Mouse (Mus musculus): ENCODE data around the gene R3hdml. TPM values are rescaled to one million over a fixed set of nuclear protein-coding genes. Genes with fewer than 3 reads are reported as not detected.

Gene R3hdml
- polyA plus RNA-seq, 1 experiment from 2014 or later: 0.39 TPM

DNA sequence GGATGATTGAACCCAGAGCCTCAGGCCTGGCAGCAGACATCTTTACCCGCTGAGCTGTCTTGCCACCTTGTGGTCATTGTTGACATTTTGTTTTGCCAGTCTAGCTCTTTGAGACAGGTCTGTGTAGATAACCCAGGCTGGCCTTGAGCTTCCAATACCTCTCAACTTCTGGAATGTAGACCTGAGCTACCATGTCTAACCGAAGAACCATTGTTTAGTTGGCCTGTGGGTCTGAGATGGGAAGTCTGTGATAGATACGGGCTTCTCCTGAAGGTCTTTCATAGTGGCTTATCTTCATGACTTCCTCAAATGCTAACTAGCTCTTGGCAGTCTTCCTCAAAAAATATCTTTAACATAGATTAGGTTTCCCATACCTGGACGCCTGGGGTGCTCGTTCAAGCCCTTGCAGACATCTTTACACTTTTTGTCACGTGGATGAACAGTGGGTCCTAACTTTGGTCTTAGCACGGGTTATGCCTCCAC is 33.7 kb downstream of the R3hdml start:
- Histone ChIP-seq H3K27ac (ENCODE audit: low read length) (no peak overlapping the region), H3K9me3 (replicated peaks; ENCODE audit: control insufficient read depth, low read length, poor library complexity, severe bottlenecking) (no peaks in the 10 kb centered on the region), H3K4me2 (ENCODE audit: low read length) (no peak overlapping the region), H3K27me3 (ENCODE audit: control insufficient read depth, insufficient read depth, low read depth, low read length) (no peaks in the 10 kb centered on the region), H3K4me1 (ENCODE audit: control insufficient read depth, insufficient read depth, low read length) (no peaks in the 10 kb centered on the region), H3K9ac (ENCODE audit: low read depth, low read length) (no peak overlapping the region), H3K36me3 (ENCODE audit: control insufficient read depth, insufficient read depth, low read length) (no peaks in the 10 kb centered on the region), H3K4me3 (ENCODE audit: low read depth, low read length) (no peak overlapping the region)
- WGBS: 88% methylated on average over 7 of the region's 7 CpGs
- no peak for ATAC-seq

DNA sequence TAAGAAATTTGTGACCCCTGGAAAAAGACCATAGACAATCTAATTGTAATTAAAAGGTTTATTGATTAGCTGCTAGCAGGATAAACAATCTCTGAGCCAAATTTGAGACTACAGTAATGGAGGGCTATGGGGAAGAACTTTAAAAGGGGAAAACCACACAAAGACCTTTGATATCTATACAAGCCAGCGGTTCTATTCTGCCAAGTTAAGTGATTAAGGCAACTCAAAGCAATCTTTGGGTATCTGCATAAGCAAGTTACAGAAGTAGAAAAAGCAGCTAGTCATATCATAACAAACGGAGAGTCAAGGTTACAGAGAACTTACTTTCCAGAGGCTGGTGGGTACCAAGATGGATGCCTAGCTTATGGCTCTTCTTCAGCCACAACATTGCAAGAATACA is 35.4 kb downstream of the R3hdml start:
- no peak overlapping the region for H3K4me3 ChIP-seq (ENCODE audit: low read depth, low read length)
- no peak overlapping the region for H3K4me2 ChIP-seq (ENCODE audit: low read length)
- H3K27ac ChIP-seq (ENCODE audit: low read length): no peak overlapping the region
- H3K36me3 ChIP-seq (ENCODE audit: control insufficient read depth, insufficient read depth, low read length): no peaks in the 10 kb centered on the region
- no peak overlapping the region for H3K9ac ChIP-seq (ENCODE audit: low read depth, low read length)
- H3K4me1 ChIP-seq (ENCODE audit: control insufficient read depth, insufficient read depth, low read length): no peaks in the 10 kb centered on the region
- H3K27me3 ChIP-seq (ENCODE audit: control insufficient read depth, insufficient read depth, low read depth, low read length): no peaks in the 10 kb centered on the region
- no peaks in the 10 kb centered on the region for H3K9me3 ChIP-seq (replicated peaks; ENCODE audit: control insufficient read depth, low read length, poor library complexity, severe bottlenecking)
- whole genome bisulfite sequencing: 91% methylated on average over 2 of the region's 2 CpGs
- no peak for ATAC-seq

DNA sequence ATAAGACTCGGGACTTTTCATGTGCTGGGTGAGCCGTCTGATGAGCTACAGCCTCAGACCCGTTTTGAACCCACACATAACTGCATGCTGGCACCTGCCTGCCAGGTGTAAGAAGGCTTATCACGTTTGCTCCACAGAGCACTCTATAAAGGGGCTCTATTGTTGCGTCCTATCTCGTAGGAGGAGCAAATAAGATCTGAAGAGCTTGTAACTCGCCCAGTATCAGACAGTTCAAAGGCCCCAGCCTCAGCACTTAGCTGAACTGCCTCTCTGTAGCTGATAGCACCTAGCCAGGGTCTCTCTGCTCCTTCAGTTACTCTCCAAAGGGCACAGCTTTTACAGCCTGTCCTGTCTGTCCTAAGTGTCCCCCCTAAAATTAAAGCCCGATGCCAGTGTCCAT is 38.3 kb downstream of the R3hdml start:
- H3K9me3 ChIP-seq (replicated peaks; ENCODE audit: control insufficient read depth, low read length, poor library complexity, severe bottlenecking): no peaks in the 10 kb centered on the region

GRCm38 (mm10) chr2:163531917-163532316 is 39.8 kb downstream of the R3hdml start:
- Histone ChIP-seq H3K27me3 (ENCODE audit: control insufficient read depth, insufficient read depth, low read depth, low read length) (no peaks in the 10 kb centered on the region), H3K4me3 (ENCODE audit: low read depth, low read length) (no peak overlapping the region), H3K4me1 (ENCODE audit: control insufficient read depth, insufficient read depth, low read length) (peaks cover 4% of the 10 kb centered on the region; the same call in 1 of the 2 replicates), H3K4me2 (ENCODE audit: low read length) (no peak overlapping the region), H3K9me3 (replicated peaks; ENCODE audit: control insufficient read depth, low read length, poor library complexity, severe bottlenecking) (no peaks in the 10 kb centered on the region), H3K27ac (ENCODE audit: low read length) (no peak overlapping the region), H3K9ac (ENCODE audit: low read depth, low read length) (no peak overlapping the region), H3K36me3 (ENCODE audit: control insufficient read depth, insufficient read depth, low read length) (no peaks in the 10 kb centered on the region)
- WGBS: 11% methylated on average over 9 of the region's 9 CpGs
- ATAC-seq: no peak

More for the DNA sequence above, 38.3 kb downstream of the R3hdml start:
- Histone ChIP-seq H3K27ac (ENCODE audit: low read length) (no peak overlapping the region), H3K36me3 (ENCODE audit: control insufficient read depth, insufficient read depth, low read length) (no peaks in the 10 kb centered on the region), H3K27me3 (ENCODE audit: control insufficient read depth, insufficient read depth, low read depth, low read length) (no peaks in the 10 kb centered on the region), H3K4me1 (ENCODE audit: control insufficient read depth, insufficient read depth, low read length) (peaks cover 4% of the 10 kb centered on the region; the same call in 1 of the 2 replicates), H3K9ac (ENCODE audit: low read depth, low read length) (no peak overlapping the region), H3K4me2 (ENCODE audit: low read length) (no peak overlapping the region), H3K4me3 (ENCODE audit: low read depth, low read length) (no peak overlapping the region)
- WGBS: 68% methylated on average over 8 of the region's 8 CpGs
- ATAC-seq: no peak

DNA sequence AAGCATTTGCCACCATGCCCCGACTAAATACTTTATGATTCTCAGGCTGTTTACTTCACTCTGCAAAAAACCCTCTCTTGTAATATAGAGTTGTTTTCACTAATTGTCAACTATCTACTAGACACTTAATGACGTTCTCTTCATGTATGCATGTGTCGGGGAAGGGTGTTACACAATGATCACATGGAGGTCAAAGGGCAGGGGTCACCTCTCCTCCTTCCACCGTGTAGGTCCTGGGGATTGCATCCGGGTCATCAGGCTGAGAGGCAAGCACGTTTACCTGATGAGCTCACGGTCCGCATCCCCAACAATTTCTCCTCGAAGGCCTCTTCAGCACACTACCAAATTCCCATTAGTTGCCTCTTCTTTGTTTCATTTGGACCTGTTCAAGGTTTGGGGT is 41.1 kb downstream of the R3hdml start:
- Histone ChIP-seq H3K4me3 (ENCODE audit: low read depth, low read length) (no peak overlapping the region), H3K27me3 (ENCODE audit: control insufficient read depth, insufficient read depth, low read depth, low read length) (no peaks in the 10 kb centered on the region), H3K4me2 (ENCODE audit: low read length) (no peak overlapping the region), H3K9me3 (replicated peaks; ENCODE audit: control insufficient read depth, low read length, poor library complexity, severe bottlenecking) (no peaks in the 10 kb centered on the region), H3K36me3 (ENCODE audit: control insufficient read depth, insufficient read depth, low read length) (no peaks in the 10 kb centered on the region), H3K4me1 (ENCODE audit: control insufficient read depth, insufficient read depth, low read length) (peaks cover 4% of the 10 kb centered on the region; the same call in 1 of the 2 replicates), H3K9ac (ENCODE audit: low read depth, low read length) (no peak overlapping the region), H3K27ac (ENCODE audit: low read length) (no peak overlapping the region)
- 91% methylated on average over 9 of the region's 9 CpGs for WGBS
- no peak for ATAC-seq

- no peaks in the 10 kb centered on the region for H3K9me3 ChIP-seq (replicated peaks; ENCODE audit: control insufficient read depth, low read length, poor library complexity, severe bottlenecking)
- peaks cover 4% of the 10 kb centered on the region; the same call in 1 of the 2 replicates for H3K4me1 ChIP-seq (ENCODE audit: control insufficient read depth, insufficient read depth, low read length)
- peak; percentile 85 for ATAC-seq
- no peak overlapping the region for H3K27ac ChIP-seq (ENCODE audit: low read length)
- no peaks in the 10 kb centered on the region for H3K36me3 ChIP-seq (ENCODE audit: control insufficient read depth, insufficient read depth, low read length)
- H3K4me3 ChIP-seq (ENCODE audit: low read depth, low read length): peak overlapping the region; percentile 38
- H3K4me2 ChIP-seq (ENCODE audit: low read length): peak overlapping the region; percentile 89
- H3K27me3 ChIP-seq (ENCODE audit: control insufficient read depth, insufficient read depth, low read depth, low read length): no peaks in the 10 kb centered on the region
- 9% methylated on average over 22 of the region's 22 CpGs for WGBS
- H3K9ac ChIP-seq (ENCODE audit: low read depth, low read length): peak overlapping the region; percentile 76
These were observed 42.9 kb downstream of the R3hdml start for GRCm38 (mm10) chr2:163534958-163535524.

DNA sequence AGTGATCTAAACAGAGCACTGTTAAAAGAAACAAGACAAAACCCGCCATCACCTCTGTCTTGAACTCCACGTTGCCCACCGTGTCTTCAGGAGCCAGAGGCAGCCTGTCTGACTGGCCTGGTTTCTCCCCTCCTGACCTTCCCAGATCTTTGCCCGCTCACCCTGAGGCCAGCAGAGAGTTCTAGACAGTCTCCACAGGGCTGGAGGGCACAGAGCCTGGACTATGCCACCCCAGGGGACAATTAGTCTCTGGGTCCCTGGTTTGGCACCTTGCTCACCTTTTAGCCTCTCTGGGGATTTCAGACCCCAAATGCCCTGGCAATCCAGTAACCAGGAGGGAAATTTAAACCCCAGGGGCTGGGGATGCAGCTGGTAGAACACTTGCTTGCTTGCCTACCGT is 45.3 kb downstream of the R3hdml start:
- H3K27ac ChIP-seq (ENCODE audit: low read length): no peak overlapping the region
- ATAC-seq: no peak
- no peaks in the 10 kb centered on the region for H3K36me3 ChIP-seq (ENCODE audit: control insufficient read depth, insufficient read depth, low read length)
- no peaks in the 10 kb centered on the region for H3K9me3 ChIP-seq (replicated peaks; ENCODE audit: control insufficient read depth, low read length, poor library complexity, severe bottlenecking)
- no peak overlapping the region for H3K4me2 ChIP-seq (ENCODE audit: low read length)
- 85% methylated on average over 5 of the region's 5 CpGs for WGBS
- no peak overlapping the region for H3K4me3 ChIP-seq (ENCODE audit: low read depth, low read length)
- H3K4me1 ChIP-seq (ENCODE audit: control insufficient read depth, insufficient read depth, low read length): peaks cover 4% of the 10 kb centered on the region; the same call in 1 of the 2 replicates
- no peaks in the 10 kb centered on the region for H3K27me3 ChIP-seq (ENCODE audit: control insufficient read depth, insufficient read depth, low read depth, low read length)
- H3K9ac ChIP-seq (ENCODE audit: low read depth, low read length): no peak overlapping the region

DNA sequence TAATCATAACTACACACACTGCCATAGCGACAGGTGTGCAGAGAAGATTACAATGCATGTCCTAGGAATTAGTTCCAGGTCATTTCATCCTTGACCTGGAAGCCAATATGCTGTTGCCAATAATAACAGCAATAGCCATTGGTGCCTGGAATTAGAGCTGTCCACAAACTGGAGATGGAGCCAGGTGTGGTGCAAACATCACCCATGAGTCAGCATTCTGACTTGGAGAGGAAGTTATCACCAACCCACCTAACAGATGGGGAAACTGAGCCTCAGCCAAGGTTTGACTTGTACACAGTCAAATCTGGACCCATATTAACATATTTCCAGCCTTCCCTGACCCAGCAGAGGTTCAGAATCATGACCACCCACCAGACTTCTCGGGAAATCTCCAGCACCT is 46.3 kb downstream of the R3hdml start:
- H3K9ac ChIP-seq (ENCODE audit: low read depth, low read length): no peak overlapping the region
- no peak for ATAC-seq
- no peaks in the 10 kb centered on the region for H3K9me3 ChIP-seq (replicated peaks; ENCODE audit: control insufficient read depth, low read length, poor library complexity, severe bottlenecking)
- H3K4me2 ChIP-seq (ENCODE audit: low read length): no peak overlapping the region
- H3K4me3 ChIP-seq (ENCODE audit: low read depth, low read length): no peak overlapping the region
- WGBS: 80% methylated on average over 2 of the region's 2 CpGs
- no peak overlapping the region for H3K27ac ChIP-seq (ENCODE audit: low read length)
- no peaks in the 10 kb centered on the region for H3K27me3 ChIP-seq (ENCODE audit: control insufficient read depth, insufficient read depth, low read depth, low read length)
- H3K4me1 ChIP-seq (ENCODE audit: control insufficient read depth, insufficient read depth, low read length): peaks cover 4% of the 10 kb centered on the region; the same call in 1 of the 2 replicates
- H3K36me3 ChIP-seq (ENCODE audit: control insufficient read depth, insufficient read depth, low read length): no peaks in the 10 kb centered on the region

- no peaks in the 10 kb centered on the region for H3K27me3 ChIP-seq (ENCODE audit: control insufficient read depth, insufficient read depth, low read depth, low read length)
- H3K9ac ChIP-seq (ENCODE audit: low read depth, low read length): no peak overlapping the region
- ATAC-seq: no peak
- no peaks in the 10 kb centered on the region for H3K36me3 ChIP-seq (ENCODE audit: control insufficient read depth, insufficient read depth, low read length)
- H3K4me1 ChIP-seq (ENCODE audit: control insufficient read depth, insufficient read depth, low read length): peaks cover 4% of the 10 kb centered on the region; the same call in 1 of the 2 replicates
- 78% methylated on average over 13 of the region's 13 CpGs for whole genome bisulfite sequencing
- H3K27ac ChIP-seq (ENCODE audit: low read length): no peak overlapping the region
- H3K9me3 ChIP-seq (replicated peaks; ENCODE audit: control insufficient read depth, low read length, poor library complexity, severe bottlenecking): no peaks in the 10 kb centered on the region
- no peak overlapping the region for H3K4me3 ChIP-seq (ENCODE audit: low read depth, low read length)
- no peak overlapping the region for H3K4me2 ChIP-seq (ENCODE audit: low read length)
These were observed 47.4 kb downstream of the R3hdml start for GRCm38 (mm10) chr2:163539321-163540040.
